Mouse (Mus musculus) hindbrain, embryonic 15.5 days (tissue): ENCODE measurements around the gene Chst11. TPM values are rescaled to one million over a fixed set of nuclear protein-coding genes. Genes with fewer than 3 reads are reported as not detected.

Experiments
- ATAC-seq: fragments of 200-750 bp; cut with Nextera tagmentation; 2 replicates; pipeline ENCODE4 v1.8.0; 2017; ENCODE audit warnings: low read depth, moderate number of reproducible peaks, moderate TSS enrichment; ENCODE audit not compliant: low FRiP score
- H3K27ac ChIP-seq: fragments of 300-500 bp; sonication (generic); replicated peaks from 2 replicates; pipeline ENCODE4 v1.5.1; 2015; ENCODE audit warnings: mild to moderate bottlenecking, inconsistent platforms
- H3K27me3 ChIP-seq: fragments of 300-500 bp; sonication (generic); 2 replicates; pipeline ENCODE4 v1.6.1; 2015; ENCODE audit warnings: control low read depth, inconsistent platforms
- H3K36me3 ChIP-seq: fragments of 300-500 bp; sonication (generic); 2 replicates; pipeline ENCODE4 v1.6.1; 2015; ENCODE audit warnings: control low read depth, inconsistent platforms
- H3K4me1 ChIP-seq: fragments of 300-500 bp; sonication (generic); replicated peaks from 2 replicates; pipeline ENCODE4 v1.6.1; 2015; ENCODE audit warnings: control low read depth, inconsistent platforms
- H3K4me2 ChIP-seq: fragments of 300-500 bp; sonication (generic); 2 replicates; pipeline ENCODE4 v1.6.1; 2015; ENCODE audit warnings: moderate library complexity, mild to moderate bottlenecking, inconsistent platforms
- H3K4me3 ChIP-seq: fragments of 300-500 bp; sonication (generic); 2 replicates; pipeline ENCODE4 v1.5.1; 2015; ENCODE audit warnings: mild to moderate bottlenecking, inconsistent platforms
- H3K9ac ChIP-seq: fragments of 300-500 bp; sonication (generic); 2 replicates; pipeline ENCODE4 v1.6.1; 2015; ENCODE audit warnings: inconsistent platforms
- H3K9me3 ChIP-seq: fragments of 300-500 bp; sonication (generic); 2 replicates; pipeline ENCODE4 v1.6.1; 2016; ENCODE audit warnings: control low read depth, inconsistent platforms
- WGBS: fragments of 180-500 bp; shearing (Covaris S2); methylation state at CpG from one replicate; pipeline ENCODE4 v1.1.7; 2015; 5-methylcytosine and 5-hydroxymethylcytosine counted together
- polyA plus RNA-seq: library from polyadenylated mRNA; unstranded; fragments of >200 nt; fragmentation: Nextera tagmentation; extraction: Ambion mirVana; gene quantifications from 2 replicates; pipeline ENCODE4 v1.2.1, GENCODE M21; 2015

The Chst11 gene
- 3.7 and 3.8 TPM in 2 replicates for polyA plus RNA-seq

GRCm38 (mm10) chr10:82984950-82985699, at the start of gene Chst11:
Gene Chst11 (plus strand): TSS chr10:82985498.
- Histone ChIP-seq H3K36me3 (no peaks in the 10 kb centered on the region), H3K27ac (peak within 1 kb of the TSS; percentile 90), H3K27me3 (0 out of 2 replicates have a peak, but pooled peaks cover 10% of the 10 kb centered on the region), H3K4me2 (peak within 1 kb of the TSS; percentile 72), H3K9me3 (no peaks in the 10 kb centered on the region), H3K4me1 (peaks cover 45% of the 10 kb centered on the region), H3K4me3 (peak within 1 kb of the TSS; percentile 82), H3K9ac (peak within 1 kb of the TSS; percentile 71)
- peak; percentile 90 for ATAC-seq
- under 1% methylated on average over 50 of the region's 67 CpGs for WGBS

DNA sequence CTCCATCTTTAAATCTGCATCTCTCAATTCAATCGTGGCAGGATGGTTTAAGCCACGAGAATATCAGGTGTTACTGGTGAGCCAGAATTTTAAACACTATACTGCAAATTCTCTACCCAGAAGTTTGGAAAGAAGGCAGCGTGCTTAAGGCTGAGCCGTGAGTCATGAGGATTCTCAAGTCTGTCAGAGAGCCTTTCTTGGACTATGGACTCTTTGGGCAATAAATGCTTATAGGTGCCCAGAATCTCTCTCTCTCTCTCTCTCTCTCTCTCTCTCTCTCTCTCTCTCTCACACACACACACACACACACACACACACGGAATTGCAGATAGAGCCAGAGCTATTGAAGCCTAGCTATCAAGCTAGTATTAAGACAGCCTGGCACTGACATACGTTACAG, 49.5 kb upstream of the Chst11 start:
- Histone ChIP-seq H3K27ac (no peak overlapping the region), H3K4me3 (no peak overlapping the region), H3K27me3 (no peaks in the 10 kb centered on the region), H3K9me3 (no peaks in the 10 kb centered on the region), H3K36me3 (no peaks in the 10 kb centered on the region), H3K4me1 (no peaks in the 10 kb centered on the region), H3K4me2 (no peak overlapping the region), H3K9ac (no peak overlapping the region)
- no peak for ATAC-seq
- WGBS, result 91% methylated on average over 6 of the region's 6 CpGs

- Histone ChIP-seq H3K27ac (no peak overlapping the region), H3K4me3 (no peak overlapping the region), H3K9me3 (no peaks in the 10 kb centered on the region), H3K4me2 (no peak overlapping the region), H3K4me1 (no peaks in the 10 kb centered on the region), H3K27me3 (no peaks in the 10 kb centered on the region), H3K9ac (no peak overlapping the region), H3K36me3 (no peaks in the 10 kb centered on the region)
- no peak for ATAC-seq
- WGBS, result 92% methylated on average over 4 of the region's 4 CpGs
These were observed 31.9 kb upstream of the Chst11 start for GRCm38 (mm10) chr10:82953415-82953814.

DNA sequence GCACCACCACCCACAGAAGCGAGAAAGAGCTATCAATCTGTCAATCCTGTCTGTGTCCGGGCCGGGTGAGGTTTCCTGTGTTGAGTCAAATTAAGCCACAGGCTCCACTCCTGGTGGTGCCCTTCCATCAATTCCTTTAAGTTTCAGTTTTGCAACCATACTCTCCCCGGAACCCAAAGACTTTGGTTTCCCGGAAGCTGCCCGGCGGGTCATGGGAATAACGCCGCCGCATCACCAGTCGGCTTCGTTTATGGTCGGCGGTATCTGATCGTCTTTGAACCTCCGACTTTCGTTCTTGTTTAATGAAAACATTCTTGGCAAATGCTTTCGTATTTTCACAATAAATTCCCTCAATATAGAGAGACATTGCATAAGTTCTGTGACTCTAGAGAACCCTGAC, 30.2 kb upstream of the Chst11 start:
- no peak overlapping the region for H3K4me3 ChIP-seq
- ATAC-seq, result no peak
- no peak overlapping the region for H3K4me2 ChIP-seq
- H3K4me1 ChIP-seq, result no peaks in the 10 kb centered on the region
- no peaks in the 10 kb centered on the region for H3K9me3 ChIP-seq
- no peak overlapping the region for H3K9ac ChIP-seq
- H3K36me3 ChIP-seq, result no peaks in the 10 kb centered on the region
- no peak overlapping the region for H3K27ac ChIP-seq
- 95% methylated on average over 18 of the region's 18 CpGs for WGBS
- no peaks in the 10 kb centered on the region for H3K27me3 ChIP-seq

GRCm38 (mm10) chr10:82958218-82958761, 27.0 kb upstream of the Chst11 start:
- 72% methylated on average over 5 of the region's 5 CpGs for WGBS
- no peak overlapping the region for H3K4me3 ChIP-seq
- no peaks in the 10 kb centered on the region for H3K9me3 ChIP-seq
- H3K4me2 ChIP-seq, result no peak overlapping the region
- H3K4me1 ChIP-seq, result no peaks in the 10 kb centered on the region
- H3K9ac ChIP-seq, result no peak overlapping the region
- H3K27ac ChIP-seq, result no peak overlapping the region
- H3K36me3 ChIP-seq, result no peaks in the 10 kb centered on the region
- ATAC-seq, result no peak
- no peaks in the 10 kb centered on the region for H3K27me3 ChIP-seq

DNA sequence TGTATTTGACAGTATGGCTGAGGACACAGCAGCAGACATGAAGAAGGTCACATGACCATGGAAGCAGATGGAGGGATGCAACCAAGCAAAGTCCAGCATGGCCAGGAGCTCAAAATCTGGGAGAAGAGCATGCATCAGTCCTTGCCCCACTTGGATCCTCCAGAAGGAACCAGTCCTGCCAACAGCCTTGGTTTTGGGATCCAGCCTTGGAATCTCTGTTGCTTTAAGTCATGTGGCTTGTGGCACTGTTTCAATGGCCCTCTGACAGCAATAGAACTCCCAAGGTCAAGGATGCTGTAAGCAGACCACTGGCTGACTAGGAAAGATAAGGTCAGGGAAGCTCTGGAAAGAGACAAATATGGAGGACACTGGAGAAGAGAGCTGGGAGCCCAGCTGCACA, 26.0 kb upstream of the Chst11 start:
- no peaks in the 10 kb centered on the region for H3K4me1 ChIP-seq
- no peak overlapping the region for H3K9ac ChIP-seq
- H3K4me2 ChIP-seq, result no peak overlapping the region
- H3K4me3 ChIP-seq, result no peak overlapping the region
- no peak overlapping the region for H3K27ac ChIP-seq
- no peaks in the 10 kb centered on the region for H3K9me3 ChIP-seq
- no peaks in the 10 kb centered on the region for H3K36me3 ChIP-seq
- no peaks in the 10 kb centered on the region for H3K27me3 ChIP-seq
- ATAC-seq, result no peak

GRCm38 (mm10) chr10:82961302-82961701, 24.0 kb upstream of the Chst11 start:
- Histone ChIP-seq H3K36me3 (no peaks in the 10 kb centered on the region), H3K4me2 (no peak overlapping the region), H3K4me1 (no peaks in the 10 kb centered on the region), H3K27ac (no peak overlapping the region), H3K9ac (no peak overlapping the region), H3K4me3 (no peak overlapping the region), H3K27me3 (no peaks in the 10 kb centered on the region), H3K9me3 (no peaks in the 10 kb centered on the region)
- no peak for ATAC-seq
- WGBS, result 47% methylated on average over 7 of the region's 7 CpGs

DNA sequence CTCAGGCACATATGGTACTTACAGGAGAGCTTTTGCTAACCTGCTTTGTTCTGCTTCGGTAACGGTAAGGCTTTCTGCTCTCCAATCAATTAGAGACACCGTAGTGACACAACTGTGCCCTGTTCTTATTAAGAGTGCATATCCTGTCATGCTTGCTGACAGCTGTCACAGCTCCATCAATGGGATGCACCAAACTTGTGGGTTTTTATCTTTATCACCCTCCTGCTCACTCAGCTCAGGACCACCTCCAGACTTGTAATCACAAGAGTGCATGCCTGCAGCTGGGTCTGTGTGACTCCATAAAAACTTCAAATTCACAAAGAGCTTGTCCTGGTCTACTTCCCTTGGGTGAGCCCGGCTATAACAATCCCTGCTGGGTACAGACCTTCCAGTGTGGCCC, 23.3 kb upstream of the Chst11 start:
- Histone ChIP-seq H3K4me3 (no peak overlapping the region), H3K4me2 (no peak overlapping the region), H3K36me3 (no peaks in the 10 kb centered on the region), H3K27me3 (no peaks in the 10 kb centered on the region), H3K27ac (no peak overlapping the region), H3K9ac (no peak overlapping the region), H3K4me1 (no peaks in the 10 kb centered on the region), H3K9me3 (no peaks in the 10 kb centered on the region)
- ATAC-seq, result no peak
- WGBS, result 81% methylated on average over 4 of the region's 4 CpGs

- Histone ChIP-seq H3K4me3 (no peak overlapping the region), H3K4me1 (no peaks in the 10 kb centered on the region), H3K9ac (no peak overlapping the region), H3K36me3 (no peaks in the 10 kb centered on the region), H3K9me3 (no peaks in the 10 kb centered on the region), H3K27ac (no peak overlapping the region), H3K4me2 (no peak overlapping the region), H3K27me3 (no peaks in the 10 kb centered on the region)
- ATAC-seq, result no peak
- WGBS, result 88% methylated on average over 6 of the region's 6 CpGs
These were observed 22.8 kb upstream of the Chst11 start for GRCm38 (mm10) chr10:82962472-82963020.

DNA sequence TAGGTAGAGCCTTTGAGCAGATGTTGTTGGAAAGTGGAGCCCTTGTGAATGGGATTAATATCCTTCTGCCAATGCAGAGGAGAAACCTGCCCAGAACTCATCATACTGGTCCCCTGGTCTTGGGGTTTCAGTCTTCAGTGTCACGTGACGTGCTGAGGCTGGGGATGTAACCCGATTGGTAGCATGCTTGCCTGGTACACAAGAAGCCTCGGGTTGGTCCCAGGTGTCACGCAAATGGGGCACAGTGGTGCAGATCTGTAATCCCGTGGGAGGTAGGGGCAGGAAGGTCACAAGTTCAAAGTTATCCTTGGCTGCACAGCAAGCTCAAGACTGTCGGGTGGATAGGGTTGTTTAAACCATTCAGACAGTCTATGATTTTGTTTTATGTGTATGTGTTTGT, 20.8 kb upstream of the Chst11 start:
- H3K36me3 ChIP-seq, result no peaks in the 10 kb centered on the region
- H3K4me2 ChIP-seq, result no peak overlapping the region
- H3K27me3 ChIP-seq, result no peaks in the 10 kb centered on the region
- H3K9ac ChIP-seq, result no peak overlapping the region
- no peak overlapping the region for H3K4me3 ChIP-seq
- H3K27ac ChIP-seq, result no peak overlapping the region
- H3K9me3 ChIP-seq, result no peaks in the 10 kb centered on the region
- ATAC-seq, result no peak
- no peaks in the 10 kb centered on the region for H3K4me1 ChIP-seq
- 79% methylated on average over 7 of the region's 7 CpGs for WGBS

DNA sequence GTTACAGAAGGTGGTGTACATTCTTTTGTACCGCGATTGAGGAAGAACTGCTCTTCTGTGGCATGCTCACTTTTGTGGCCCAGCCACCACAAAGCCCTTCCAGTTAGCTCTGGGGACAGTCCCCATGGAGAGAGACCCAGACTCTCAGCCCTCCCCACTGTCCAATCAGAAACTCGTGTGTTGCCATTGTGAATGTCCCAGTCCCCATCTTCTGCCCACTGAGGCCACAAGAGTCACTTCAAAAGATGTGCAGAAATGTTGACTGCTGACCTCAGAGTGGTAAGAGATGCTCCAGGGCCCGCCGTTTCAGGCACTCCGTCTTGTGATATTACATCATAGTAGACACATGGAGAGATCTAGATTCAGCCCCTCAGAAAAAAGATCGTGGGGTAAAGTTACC, 18.6 kb upstream of the Chst11 start:
- no peaks in the 10 kb centered on the region for H3K27me3 ChIP-seq
- H3K4me3 ChIP-seq, result no peak overlapping the region
- H3K4me1 ChIP-seq, result no peaks in the 10 kb centered on the region
- WGBS, result 92% methylated on average over 7 of the region's 7 CpGs
- H3K27ac ChIP-seq, result no peak overlapping the region
- H3K9me3 ChIP-seq, result no peaks in the 10 kb centered on the region
- H3K9ac ChIP-seq, result no peak overlapping the region
- no peak overlapping the region for H3K4me2 ChIP-seq
- ATAC-seq, result no peak
- H3K36me3 ChIP-seq, result no peaks in the 10 kb centered on the region

GRCm38 (mm10) chr10:82969612-82970011, 15.7 kb upstream of the Chst11 start:
- Histone ChIP-seq H3K4me1 (no peaks in the 10 kb centered on the region), H3K36me3 (no peaks in the 10 kb centered on the region), H3K27ac (no peak overlapping the region), H3K4me3 (no peak overlapping the region), H3K4me2 (no peak overlapping the region), H3K9ac (no peak overlapping the region), H3K27me3 (no peaks in the 10 kb centered on the region), H3K9me3 (no peaks in the 10 kb centered on the region)
- ATAC-seq, result no peak
- 71% methylated on average over 5 of the region's 5 CpGs for WGBS
